Mouse (Mus musculus) C2C12 (cell line): Measurements from ENCODE around the gene Mrm2. TPM values are rescaled to one million over a fixed set of nuclear protein-coding genes. Genes with fewer than 3 reads are reported as not detected.

Experiments
- H3K27me3 ChIP-seq: one replicate; pipeline ENCODE4 v1.6.1; 2011; ENCODE audit not compliant: control insufficient read depth, insufficient read depth, insufficient read length
- H3K36me3 ChIP-seq: one replicate; pipeline ENCODE4 v1.6.1; 2011; ENCODE audit not compliant: control insufficient read depth, insufficient read depth
- H3K4me3 ChIP-seq: one replicate; pipeline ENCODE4 v1.5.1; 2011; ENCODE audit warnings: mild to moderate bottlenecking, control low read depth; ENCODE audit not compliant: poor library complexity, insufficient read depth, severe bottlenecking
- H3K79me2 ChIP-seq: one replicate; pipeline ENCODE4 v1.6.1; 2011; ENCODE audit not compliant: control insufficient read depth, insufficient read depth
- H3K79me3 ChIP-seq: one replicate; pipeline ENCODE4 v1.6.1; 2011; ENCODE audit warnings: low read depth, control low read depth
- H3ac ChIP-seq: one replicate; pipeline ENCODE3; 2011; ENCODE audit warnings: low read depth; ENCODE audit not compliant: control insufficient read depth, insufficient read length
- CEBPB ChIP-seq: IDR thresholded peaks from one replicate; pipeline ENCODE4 v1.6.1; 2011; ENCODE audit warnings: low read depth, mild to moderate bottlenecking, control low read depth, moderate library complexity
- CTCF ChIP-seq: IDR thresholded peaks from one replicate; pipeline ENCODE4 v1.5.1; 2011; ENCODE audit not compliant: control insufficient read depth, insufficient read depth, insufficient read length
- FOSL1 ChIP-seq: IDR thresholded peaks from one replicate; pipeline ENCODE4 v1.8.0; 2011; ENCODE audit warnings: mild to moderate bottlenecking, low read length; ENCODE audit not compliant: poor library complexity, insufficient read depth, severe bottlenecking
- MAX ChIP-seq: IDR thresholded peaks from one replicate; pipeline ENCODE4 v1.6.1; 2011; ENCODE audit warnings: mild to moderate bottlenecking, control low read depth
- MYOD1 ChIP-seq: IDR thresholded peaks from one replicate; pipeline ENCODE4 v1.6.1; 2011; ENCODE audit warnings: low read depth; ENCODE audit not compliant: control insufficient read depth, insufficient read length
- MYOG ChIP-seq: IDR thresholded peaks from one replicate; pipeline ENCODE4 v1.6.1; 2011; ENCODE audit not compliant: control insufficient read depth, insufficient read length; ENCODE audit errors: extremely low read depth
- USF1 ChIP-seq: IDR thresholded peaks from one replicate; pipeline ENCODE4 v1.6.1; 2011; ENCODE audit warnings: low read depth, mild to moderate bottlenecking, control low read depth, moderate library complexity
- polyA plus RNA-seq: library from polyadenylated mRNA; unstranded; fragments of >200 nt; fragmentation: generic; extraction: Trizol; gene quantifications from one replicate; pipeline ENCODE4 v1.2.1, GENCODE M21; 2012; ENCODE audit warnings: missing spikeins

The Mrm2 gene
- polyA plus RNA-seq, 1 experiment, result 11.1 TPM

GRCm38 (mm10) chr5:140338779-140339178, 7.1 kb upstream of the Mrm2 start:
- H3K36me3 ChIP-seq, result peaks cover 12% of the 10 kb centered on the region
- H3ac ChIP-seq, result no peak overlapping the region
- no peaks in the 10 kb centered on the region for H3K79me3 ChIP-seq
- H3K79me2 ChIP-seq, result no peaks in the 10 kb centered on the region
- no peak for TF ChIP-seq CEBPB
- no peak for TF ChIP-seq MYOG
- no peak for TF ChIP-seq FOSL1
- no peak for TF ChIP-seq USF1
- H3K27me3 ChIP-seq, result no peaks in the 10 kb centered on the region
- H3K4me3 ChIP-seq, result no peak overlapping the region

- TF ChIP-seq MAX, result no peak
- no peak for TF ChIP-seq FOSL1
- TF ChIP-seq MYOG, result no peak
- TF ChIP-seq CTCF, result no peak
- TF ChIP-seq CEBPB, result no peak
- TF ChIP-seq MYOD1, result no peak
- TF ChIP-seq USF1, result no peak
- Histone ChIP-seq H3K79me3 (no peaks in the 10 kb centered on the region), H3K27me3 (no peaks in the 10 kb centered on the region), H3K79me2 (no peaks in the 10 kb centered on the region), H3K36me3 (peaks cover 11% of the 10 kb centered on the region), H3ac (no peak overlapping the region), H3K4me3 (no peak overlapping the region)
Observed at GRCm38 (mm10) chr5:140336680-140337079, 5.0 kb upstream of the Mrm2 start.

- no peak for TF ChIP-seq MYOG
- TF ChIP-seq MAX, result no peak
- no peak for TF ChIP-seq USF1
- no peak for TF ChIP-seq MYOD1
- TF ChIP-seq FOSL1, result no peak
- no peak for TF ChIP-seq CEBPB
- no peak for TF ChIP-seq CTCF
- Histone ChIP-seq H3K4me3 (no peak overlapping the region), H3K27me3 (no peaks in the 10 kb centered on the region), H3ac (no peak overlapping the region), H3K79me2 (peaks cover 12% of the 10 kb centered on the region), H3K79me3 (no peaks in the 10 kb centered on the region), H3K36me3 (no peaks in the 10 kb centered on the region)
Observed at GRCm38 (mm10) chr5:140333631-140334030, 1.9 kb upstream of the Mrm2 start.

- no peaks in the 10 kb centered on the region for H3K79me3 ChIP-seq
- H3ac ChIP-seq, result no peak overlapping the region
- no peak overlapping the region for H3K4me3 ChIP-seq
- H3K79me2 ChIP-seq, result peaks cover 12% of the 10 kb centered on the region
- H3K36me3 ChIP-seq, result no peaks in the 10 kb centered on the region
- TF ChIP-seq USF1, result no peak
- TF ChIP-seq MYOG, result no peak
- TF ChIP-seq FOSL1, result no peak
- TF ChIP-seq CEBPB, result no peak
- no peak for TF ChIP-seq MYOD1
- no peak for TF ChIP-seq MAX
- TF ChIP-seq CTCF, result no peak
- H3K27me3 ChIP-seq, result no peaks in the 10 kb centered on the region
Observed at GRCm38 (mm10) chr5:140332519-140332918, 821 bp upstream of the Mrm2 start.

GRCm38 (mm10) chr5:140324058-140324457, 7.6 kb downstream of the Mrm2 start:
- H3K79me2 ChIP-seq, result peaks cover 23% of the 10 kb centered on the region
- H3K36me3 ChIP-seq, result no peaks in the 10 kb centered on the region
- H3K4me3 ChIP-seq, result no peak overlapping the region
- TF ChIP-seq CTCF, result no peak
- H3K79me3 ChIP-seq, result peaks cover 20% of the 10 kb centered on the region
- H3ac ChIP-seq, result no peak overlapping the region
- no peaks in the 10 kb centered on the region for H3K27me3 ChIP-seq

- Histone ChIP-seq H3K36me3 (no peaks in the 10 kb centered on the region), H3K79me2 (peaks cover 44% of the 10 kb centered on the region), H3K79me3 (peaks cover 33% of the 10 kb centered on the region), H3K4me3 (peak overlapping the region; percentile 82), H3K27me3 (no peaks in the 10 kb centered on the region), H3ac (peak overlapping the region; percentile 27)
- TF ChIP-seq MYOG (no peak), MAX (no peak), FOSL1 (no peak), CEBPB (no peak), USF1 (no peak), MYOD1 (no peak), CTCF (no peak)
Observed at GRCm38 (mm10) chr5:140321756-140322575, 9.7 kb downstream of the Mrm2 start.
